Mouse (Mus musculus) erythroblast, embryonic 14.5 days (primary cell): Measurements from ENCODE around the gene Nphp1.

Source experiments
- GATA1 ChIP-seq: IDR thresholded peaks from 2 replicates; pipeline ENCODE4 v1.6.1; 2012; ENCODE audit warnings: low read length, inconsistent platforms, mixed read lengths
- TAL1 ChIP-seq: IDR thresholded peaks from 3 replicates; pipeline ENCODE4 v1.6.1; 2012; ENCODE audit warnings: low read length, inconsistent platforms, mixed read lengths

GRCm38 (mm10) chr2:127730301-127730997 is 58.2 kb downstream of the Nphp1 start:
- TF ChIP-seq TAL1 (no peak), GATA1 (no peak)
